Mouse (Mus musculus): ENCODE measurements around the gene Kat5. TPM values are rescaled to one million over a fixed set of nuclear protein-coding genes. Genes with fewer than 3 reads are reported as not detected.

Kat5 gene
- polyA plus RNA-seq, 1 experiment from 2014 or later: 45.6 TPM

DNA sequence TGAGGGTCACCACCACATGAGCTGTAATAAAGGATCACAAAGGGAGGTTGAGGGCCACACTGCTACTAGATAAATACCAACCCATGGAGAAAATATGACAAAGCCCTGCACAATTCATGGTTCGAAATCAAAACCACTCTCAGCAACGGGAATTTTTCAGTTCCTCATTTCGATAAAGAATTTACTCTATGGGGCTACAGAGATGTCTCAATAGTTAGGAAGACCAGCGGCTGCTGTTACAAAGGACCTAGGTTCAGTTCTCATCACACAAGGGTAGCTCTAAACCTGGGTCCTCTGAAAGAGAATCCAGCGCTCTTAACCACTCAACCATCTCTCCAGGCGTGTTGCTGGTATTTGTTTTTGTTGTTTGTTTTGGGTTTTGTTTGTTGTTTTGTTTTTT, 18.1 kb downstream of the Kat5 start:
- 91% methylated on average over 6 of the region's 6 CpGs for WGBS
- H3K36me3 ChIP-seq (ENCODE audit: control insufficient read depth, insufficient read depth, low read length): no peaks in the 10 kb centered on the region
- no peaks in the 10 kb centered on the region for H3K4me1 ChIP-seq (ENCODE audit: control insufficient read depth, insufficient read depth, low read length)
- H3K9me3 ChIP-seq (ENCODE audit: control insufficient read depth, low read length): no peaks in the 10 kb centered on the region
- ATAC-seq (ENCODE audit: low read depth): no peak
- H3K4me2 ChIP-seq (ENCODE audit: low read depth, low read length): no peak overlapping the region
- no peak overlapping the region for H3K27ac ChIP-seq (ENCODE audit: low read depth, low read length)
- no peak overlapping the region for H3K9ac ChIP-seq (replicated peaks; ENCODE audit: low read depth, low read length)
- H3K4me3 ChIP-seq (ENCODE audit: low read depth, low read length): no peak overlapping the region
- H3K27me3 ChIP-seq (ENCODE audit: control insufficient read depth, insufficient read depth, low read length): no peaks in the 10 kb centered on the region

DNA sequence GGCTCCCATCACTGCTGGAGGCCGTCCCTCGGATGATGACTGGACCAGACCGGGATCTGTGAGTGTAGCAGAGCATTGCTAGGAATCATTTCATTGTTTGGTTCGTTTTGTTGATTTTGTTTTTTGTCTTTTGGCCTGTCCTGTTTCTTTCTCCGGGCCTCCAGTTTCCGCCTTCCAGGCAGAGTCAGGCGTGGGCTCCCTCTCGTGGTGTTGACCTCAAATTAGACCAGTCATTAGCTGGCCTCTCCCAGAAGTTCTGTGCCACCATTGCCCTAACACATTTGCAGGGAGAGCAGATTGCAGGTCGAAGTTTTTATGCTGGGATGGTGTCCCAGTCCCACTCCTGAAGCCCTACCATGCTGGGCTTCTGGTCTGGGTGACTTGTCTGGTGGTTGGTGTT, 20.9 kb downstream of the Kat5 start:
- Histone ChIP-seq H3K27me3 (ENCODE audit: control insufficient read depth, insufficient read depth, low read length) (no peaks in the 10 kb centered on the region), H3K4me3 (ENCODE audit: low read depth, low read length) (no peak overlapping the region), H3K9me3 (ENCODE audit: control insufficient read depth, low read length) (no peaks in the 10 kb centered on the region), H3K36me3 (ENCODE audit: control insufficient read depth, insufficient read depth, low read length) (no peaks in the 10 kb centered on the region), H3K27ac (ENCODE audit: low read depth, low read length) (no peak overlapping the region), H3K4me1 (ENCODE audit: control insufficient read depth, insufficient read depth, low read length) (no peaks in the 10 kb centered on the region), H3K4me2 (ENCODE audit: low read depth, low read length) (no peak overlapping the region), H3K9ac (replicated peaks; ENCODE audit: low read depth, low read length) (no peak overlapping the region)
- ATAC-seq (ENCODE audit: low read depth): no peak
- whole genome bisulfite sequencing: 79% methylated on average over 9 of the region's 9 CpGs

DNA sequence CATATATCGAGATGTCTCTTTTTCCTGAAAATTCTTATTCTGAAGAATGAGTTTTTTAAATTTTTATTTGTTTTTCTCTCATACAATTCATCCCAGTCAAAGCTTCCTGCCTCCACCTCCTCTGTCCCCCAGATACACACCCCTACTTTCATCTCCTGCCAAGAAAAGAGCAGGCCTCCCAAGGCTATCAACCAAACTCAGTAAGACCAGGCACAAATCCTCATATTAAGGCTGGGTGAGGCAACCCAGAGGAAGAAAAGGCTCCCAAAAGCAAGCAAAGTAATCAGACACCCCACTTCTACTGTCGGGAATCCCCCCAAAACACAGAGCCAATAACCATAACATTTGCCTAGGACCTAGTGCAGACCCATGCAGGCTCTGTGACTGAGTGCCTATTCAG, 28.0 kb downstream of the Kat5 start:
- 83% methylated on average over 2 of the region's 2 CpGs for WGBS
- no peak overlapping the region for H3K27ac ChIP-seq (ENCODE audit: low read depth, low read length)
- no peak for ATAC-seq (ENCODE audit: low read depth)
- no peaks in the 10 kb centered on the region for H3K4me1 ChIP-seq (ENCODE audit: control insufficient read depth, insufficient read depth, low read length)
- H3K4me3 ChIP-seq (ENCODE audit: low read depth, low read length): no peak overlapping the region
- no peaks in the 10 kb centered on the region for H3K36me3 ChIP-seq (ENCODE audit: control insufficient read depth, insufficient read depth, low read length)
- H3K9me3 ChIP-seq (ENCODE audit: control insufficient read depth, low read length): no peaks in the 10 kb centered on the region
- no peak overlapping the region for H3K9ac ChIP-seq (replicated peaks; ENCODE audit: low read depth, low read length)
- no peaks in the 10 kb centered on the region for H3K27me3 ChIP-seq (ENCODE audit: control insufficient read depth, insufficient read depth, low read length)
- no peak overlapping the region for H3K4me2 ChIP-seq (ENCODE audit: low read depth, low read length)

DNA sequence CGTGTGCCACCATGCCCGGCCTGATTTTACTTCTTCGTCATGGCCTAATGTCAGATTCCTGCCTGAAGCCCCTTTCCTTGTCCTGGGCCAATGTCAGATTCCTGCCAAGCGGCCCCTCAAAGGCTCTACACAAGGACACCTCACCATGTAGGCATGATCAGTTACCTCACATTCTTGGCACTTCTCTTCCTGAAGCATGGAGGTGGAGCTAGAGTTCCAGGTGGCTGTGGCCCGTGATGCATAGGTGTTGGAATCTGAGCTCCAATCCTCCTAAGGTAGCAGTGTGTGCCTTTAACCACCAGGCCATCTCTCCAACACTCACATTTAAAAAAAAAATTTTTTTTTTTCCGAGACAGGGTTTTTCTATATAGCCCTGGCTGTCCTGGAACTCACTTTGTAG, 29.3 kb downstream of the Kat5 start:
- Histone ChIP-seq H3K4me2 (ENCODE audit: low read depth, low read length) (no peak overlapping the region), H3K27me3 (ENCODE audit: control insufficient read depth, insufficient read depth, low read length) (no peaks in the 10 kb centered on the region), H3K27ac (ENCODE audit: low read depth, low read length) (no peak overlapping the region), H3K9ac (replicated peaks; ENCODE audit: low read depth, low read length) (no peak overlapping the region), H3K4me3 (ENCODE audit: low read depth, low read length) (no peak overlapping the region), H3K4me1 (ENCODE audit: control insufficient read depth, insufficient read depth, low read length) (no peaks in the 10 kb centered on the region), H3K9me3 (ENCODE audit: control insufficient read depth, low read length) (no peaks in the 10 kb centered on the region), H3K36me3 (ENCODE audit: control insufficient read depth, insufficient read depth, low read length) (no peaks in the 10 kb centered on the region)
- 89% methylated on average over 6 of the region's 6 CpGs for WGBS
- ATAC-seq (ENCODE audit: low read depth): no peak

DNA sequence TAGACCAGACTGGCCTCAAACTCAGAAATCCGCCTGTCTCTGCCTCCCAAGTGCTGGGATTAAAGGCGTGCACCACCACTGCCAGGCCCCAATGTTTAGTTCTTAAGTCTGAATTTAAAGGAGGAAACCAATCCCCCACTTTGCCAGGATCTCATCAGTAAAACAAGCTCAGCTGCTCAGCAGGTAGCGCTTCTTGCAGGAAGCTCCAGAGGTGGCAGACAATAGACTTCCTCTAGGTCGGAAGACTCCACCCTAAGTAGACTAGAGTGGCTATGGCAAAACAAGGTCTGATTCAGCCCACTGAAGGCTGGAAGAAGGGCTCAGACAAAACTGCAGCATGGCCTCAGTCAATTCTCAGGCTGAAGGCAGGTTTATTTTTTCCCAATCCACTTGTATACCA, 30.1 kb downstream of the Kat5 start:
- 68% methylated on average over 4 of the region's 4 CpGs for WGBS

DNA sequence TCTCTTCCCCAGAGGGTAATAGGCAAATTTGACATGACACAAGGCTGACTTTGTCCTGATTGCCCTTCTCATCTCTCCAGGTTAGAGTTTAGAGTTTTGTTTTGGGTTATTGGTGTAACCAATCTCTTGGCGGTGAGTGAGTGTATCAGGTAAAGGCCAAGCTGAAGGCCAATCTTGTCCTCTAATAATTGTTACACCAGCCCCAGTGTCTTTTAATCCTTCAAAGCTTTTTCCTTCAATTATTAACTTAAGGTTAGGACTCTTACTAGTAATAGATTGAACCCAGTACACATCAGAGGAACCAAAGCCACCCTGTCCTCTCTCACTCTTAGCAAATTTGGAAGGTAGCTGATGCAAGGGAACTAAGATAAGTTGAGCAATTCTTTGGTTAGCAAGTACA, 34.7 kb downstream of the Kat5 start:
- 100% methylated on average over 1 of the region's 1 CpGs for WGBS
- H3K9ac ChIP-seq (replicated peaks; ENCODE audit: low read depth, low read length): no peak overlapping the region
- no peaks in the 10 kb centered on the region for H3K36me3 ChIP-seq (ENCODE audit: control insufficient read depth, insufficient read depth, low read length)
- no peaks in the 10 kb centered on the region for H3K27me3 ChIP-seq (ENCODE audit: control insufficient read depth, insufficient read depth, low read length)
- H3K4me2 ChIP-seq (ENCODE audit: low read depth, low read length): no peak overlapping the region
- H3K9me3 ChIP-seq (ENCODE audit: control insufficient read depth, low read length): no peaks in the 10 kb centered on the region
- ATAC-seq (ENCODE audit: low read depth): no peak
- no peak overlapping the region for H3K4me3 ChIP-seq (ENCODE audit: low read depth, low read length)
- no peaks in the 10 kb centered on the region for H3K4me1 ChIP-seq (ENCODE audit: control insufficient read depth, insufficient read depth, low read length)
- no peak overlapping the region for H3K27ac ChIP-seq (ENCODE audit: low read depth, low read length)

More for the DNA sequence above, 30.1 kb downstream of the Kat5 start:
- Histone ChIP-seq H3K36me3 (ENCODE audit: control insufficient read depth, insufficient read depth, low read length) (no peaks in the 10 kb centered on the region), H3K27ac (ENCODE audit: low read depth, low read length) (no peak overlapping the region), H3K4me3 (ENCODE audit: low read depth, low read length) (no peak overlapping the region), H3K9me3 (ENCODE audit: control insufficient read depth, low read length) (no peaks in the 10 kb centered on the region), H3K4me1 (ENCODE audit: control insufficient read depth, insufficient read depth, low read length) (no peaks in the 10 kb centered on the region), H3K27me3 (ENCODE audit: control insufficient read depth, insufficient read depth, low read length) (no peaks in the 10 kb centered on the region), H3K4me2 (ENCODE audit: low read depth, low read length) (no peak overlapping the region), H3K9ac (replicated peaks; ENCODE audit: low read depth, low read length) (no peak overlapping the region)
- ATAC-seq (ENCODE audit: low read depth): no peak

DNA sequence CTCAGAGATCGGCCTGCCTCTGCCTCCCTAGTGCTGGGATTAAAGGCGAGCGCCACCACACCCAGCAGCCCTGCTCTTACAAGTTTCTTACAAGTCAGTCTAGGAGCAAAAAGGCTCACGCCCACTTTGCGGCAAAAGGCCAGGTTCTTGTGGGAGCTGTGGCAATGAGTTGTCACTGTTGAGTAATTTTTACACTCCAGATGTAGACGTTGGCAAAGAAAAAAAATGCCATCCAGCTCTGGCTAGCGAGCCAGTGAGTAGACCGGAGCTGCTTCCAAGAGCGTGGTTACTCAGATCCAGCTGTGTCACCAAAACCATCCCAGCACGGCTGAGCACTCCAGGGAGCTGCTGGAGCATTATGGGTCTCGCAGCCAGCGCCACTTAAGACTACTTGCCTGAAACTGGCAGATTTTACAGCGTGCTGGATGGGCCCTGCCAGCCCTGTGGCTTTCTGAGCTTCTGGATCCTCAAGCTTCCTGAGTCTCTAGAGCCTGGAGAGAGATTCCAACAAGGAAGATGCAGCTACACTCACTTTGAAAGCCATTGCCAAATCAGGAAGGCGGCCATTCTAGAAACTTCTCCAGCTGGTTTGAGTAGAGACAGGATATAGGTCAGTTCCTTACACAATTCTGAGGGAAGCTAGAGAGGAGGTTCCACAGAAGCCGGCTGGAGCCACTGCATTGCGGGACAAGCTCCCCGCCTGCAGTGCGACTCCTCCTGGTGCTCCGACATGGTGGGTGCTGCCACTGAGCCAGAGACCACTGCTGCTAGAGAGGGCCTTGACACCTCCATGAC, 37.5 kb downstream of the Kat5 start:
- Histone ChIP-seq H3K36me3 (ENCODE audit: control insufficient read depth, insufficient read depth, low read length) (no peaks in the 10 kb centered on the region), H3K9me3 (ENCODE audit: control insufficient read depth, low read length) (no peaks in the 10 kb centered on the region), H3K4me1 (ENCODE audit: control insufficient read depth, insufficient read depth, low read length) (0 out of 2 replicates have a peak, but pooled peaks cover 4% of the 10 kb centered on the region), H3K27ac (ENCODE audit: low read depth, low read length) (no peak overlapping the region), H3K27me3 (ENCODE audit: control insufficient read depth, insufficient read depth, low read length) (no peaks in the 10 kb centered on the region), H3K4me2 (ENCODE audit: low read depth, low read length) (no peak overlapping the region), H3K9ac (replicated peaks; ENCODE audit: low read depth, low read length) (no peak overlapping the region), H3K4me3 (ENCODE audit: low read depth, low read length) (no peak overlapping the region)
- WGBS: 81% methylated on average over 19 of the region's 19 CpGs
- ATAC-seq (ENCODE audit: low read depth): no peak

DNA sequence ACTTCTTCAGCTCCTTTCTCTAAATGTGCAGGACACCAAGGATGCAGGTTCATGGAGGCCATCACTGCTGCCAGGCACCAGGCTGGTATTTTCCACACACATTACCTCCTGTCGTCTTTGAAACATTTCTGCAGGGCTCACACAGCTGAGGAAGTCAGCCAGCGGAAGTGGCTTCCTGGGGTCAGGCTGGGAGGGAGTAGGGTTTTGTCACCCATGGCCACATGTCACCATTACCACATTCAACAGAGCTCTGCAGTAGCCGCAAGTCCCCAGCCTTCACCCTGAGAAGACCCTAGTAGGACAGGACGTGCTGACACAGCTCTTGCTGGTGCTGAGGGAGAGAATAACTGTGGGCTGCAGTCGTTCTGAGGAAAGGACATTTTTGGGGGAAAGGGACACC, 38.2 kb downstream of the Kat5 start:
- 0 out of 2 replicates have a peak, but pooled peaks cover 9% of the 10 kb centered on the region for H3K4me1 ChIP-seq (ENCODE audit: control insufficient read depth, insufficient read depth, low read length)
- H3K4me3 ChIP-seq (ENCODE audit: low read depth, low read length): no peak overlapping the region
- WGBS: 85% methylated on average over 5 of the region's 5 CpGs
- no peaks in the 10 kb centered on the region for H3K36me3 ChIP-seq (ENCODE audit: control insufficient read depth, insufficient read depth, low read length)
- H3K9ac ChIP-seq (replicated peaks; ENCODE audit: low read depth, low read length): no peak overlapping the region
- no peaks in the 10 kb centered on the region for H3K27me3 ChIP-seq (ENCODE audit: control insufficient read depth, insufficient read depth, low read length)
- no peak for ATAC-seq (ENCODE audit: low read depth)
- H3K4me2 ChIP-seq (ENCODE audit: low read depth, low read length): no peak overlapping the region
- no peaks in the 10 kb centered on the region for H3K9me3 ChIP-seq (ENCODE audit: control insufficient read depth, low read length)
- H3K27ac ChIP-seq (ENCODE audit: low read depth, low read length): no peak overlapping the region

DNA sequence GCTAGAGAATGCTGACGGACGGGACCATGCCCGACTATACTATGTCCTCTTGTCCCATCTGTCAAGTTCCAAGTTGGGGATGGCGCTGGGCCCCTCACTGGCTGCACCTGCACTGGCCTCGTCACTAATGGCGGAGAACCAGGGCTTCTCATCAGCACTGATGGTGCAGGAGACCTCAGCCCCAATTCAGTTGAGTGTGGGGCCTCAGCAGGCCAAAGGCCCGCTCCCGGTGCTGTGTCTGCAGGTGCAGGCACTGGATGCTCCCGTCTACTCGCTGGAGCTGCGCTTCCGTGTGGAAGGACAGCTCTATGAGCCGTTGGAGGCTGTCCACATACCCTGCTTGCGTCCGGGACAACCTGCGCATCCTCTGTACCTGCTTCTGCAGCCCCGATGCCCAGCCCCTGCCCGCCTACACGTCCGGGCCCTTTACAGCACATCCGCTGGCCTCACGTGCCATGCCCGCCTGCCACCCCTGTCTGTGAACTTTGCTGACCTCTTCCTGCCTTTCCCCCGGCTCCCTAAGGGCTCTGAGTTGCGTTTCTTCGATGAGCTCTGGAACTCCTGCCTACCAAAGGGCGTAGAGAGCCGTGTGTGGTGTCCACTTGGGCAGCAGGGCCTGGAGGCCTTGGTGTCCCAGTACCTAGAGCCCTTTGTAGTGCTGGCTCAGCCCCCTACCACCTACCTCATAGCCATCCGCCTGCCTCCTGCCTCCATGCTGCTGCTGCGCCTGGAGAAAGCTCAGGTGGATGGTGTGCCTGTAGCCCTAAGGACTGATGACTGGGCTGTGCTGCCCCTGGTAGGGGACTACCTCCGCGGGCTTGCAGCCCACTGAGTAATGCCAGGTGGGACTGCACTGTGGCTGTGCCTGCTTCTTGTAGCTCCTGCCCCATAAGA, 39.4 kb downstream of the Kat5 start:
- WGBS: 88% methylated on average over 32 of the region's 32 CpGs
- Histone ChIP-seq H3K9me3 (ENCODE audit: control insufficient read depth, low read length) (no peaks in the 10 kb centered on the region), H3K9ac (replicated peaks; ENCODE audit: low read depth, low read length) (no peak overlapping the region), H3K4me1 (ENCODE audit: control insufficient read depth, insufficient read depth, low read length) (0 out of 2 replicates have a peak, but pooled peaks cover 10% of the 10 kb centered on the region), H3K27ac (ENCODE audit: low read depth, low read length) (no peak overlapping the region), H3K27me3 (ENCODE audit: control insufficient read depth, insufficient read depth, low read length) (no peaks in the 10 kb centered on the region; the same call in 1 of the 2 replicates), H3K4me3 (ENCODE audit: low read depth, low read length) (no peak overlapping the region), H3K4me2 (ENCODE audit: low read depth, low read length) (no peak overlapping the region), H3K36me3 (ENCODE audit: control insufficient read depth, insufficient read depth, low read length) (no peaks in the 10 kb centered on the region)
- no peak for ATAC-seq (ENCODE audit: low read depth)

Data from neural tube, embryonic 14.5 days (tissue).